Mouse (Mus musculus): ENCODE measurements around the gene Sema3b. TPM values are rescaled to one million over a fixed set of nuclear protein-coding genes. Genes with fewer than 3 reads are reported as not detected.
A peak's percentile ranks its signal among the peaks of the same experiment; 100 is the strongest.

Sema3b gene
- polyA plus RNA-seq, 1 experiment from 2014 or later: 0.41 TPM

GRCm38 (mm10) chr9:107569270-107569669 lies 39.8 kb downstream of the Sema3b start:
- H3K9ac ChIP-seq (replicated peaks): peak overlapping the region; percentile 86
- peak overlapping the region; percentile 87 for H3K27ac ChIP-seq (ENCODE audit: low read depth)
- no peaks in the 10 kb centered on the region for H3K9me3 ChIP-seq (ENCODE audit: low read length)
- under 1% methylated on average over 22 of the region's 23 CpGs for WGBS (ENCODE audit: insufficient replicate concordance)
- H3K4me1 ChIP-seq (ENCODE audit: insufficient read depth): peaks cover 64% of the 10 kb centered on the region
- peak overlapping the region; percentile 94 for H3K4me3 ChIP-seq (ENCODE audit: low read depth, low read length)
- H3K27me3 ChIP-seq (ENCODE audit: insufficient read depth, low read length): no peaks in the 10 kb centered on the region
- TF ChIP-seq CTCF (IDR thresholded peaks at IDR 0.05; ENCODE audit: low read depth) (no peak), EP300 (IDR thresholded peaks at IDR 0.05; ENCODE audit: low read depth) (peak; percentile 13; the same call in 1 of the 2 replicates)
- ATAC-seq: peak; percentile 18
- H3K4me2 ChIP-seq (ENCODE audit: low read depth, low read length): peak overlapping the region; percentile 90
- no peak for DNase-seq
- peaks cover 18% of the 10 kb centered on the region for H3K36me3 ChIP-seq (replicated peaks; ENCODE audit: insufficient read depth, low read length)

GRCm38 (mm10) chr9:107568331-107569261 lies 40.4 kb downstream of the Sema3b start:
- DNase-seq: peak; percentile 89
- peak; percentile 83 for ATAC-seq
- TF ChIP-seq EP300 (IDR thresholded peaks at IDR 0.05; ENCODE audit: low read depth) (peak; percentile 78), CTCF (IDR thresholded peaks at IDR 0.05; ENCODE audit: low read depth) (no peak)
- H3K4me3 ChIP-seq (ENCODE audit: low read depth, low read length): peak overlapping the region; percentile 94
- peak overlapping the region; percentile 86 for H3K9ac ChIP-seq (replicated peaks)
- H3K27me3 ChIP-seq (ENCODE audit: insufficient read depth, low read length): no peaks in the 10 kb centered on the region
- H3K36me3 ChIP-seq (replicated peaks; ENCODE audit: insufficient read depth, low read length): peaks cover 18% of the 10 kb centered on the region
- 0% methylated on average over 40 of the region's 41 CpGs for WGBS (ENCODE audit: insufficient replicate concordance)
- H3K9me3 ChIP-seq (ENCODE audit: low read length): no peaks in the 10 kb centered on the region
- peak overlapping the region; percentile 87 for H3K27ac ChIP-seq (ENCODE audit: low read depth)
- H3K4me2 ChIP-seq (ENCODE audit: low read depth, low read length): peak overlapping the region; percentile 90
- H3K4me1 ChIP-seq (ENCODE audit: insufficient read depth): peaks cover 71% of the 10 kb centered on the region

GRCm38 (mm10) chr9:107567702-107568319 lies 41.2 kb downstream of the Sema3b start, which contains the start of gene Hyal2:
Hyal2 (plus strand) TSS chr9:107567945.
- H3K9me3 ChIP-seq (ENCODE audit: low read length): no peaks in the 10 kb centered on the region
- H3K27me3 ChIP-seq (ENCODE audit: insufficient read depth, low read length): no peaks in the 10 kb centered on the region
- WGBS (ENCODE audit: insufficient replicate concordance): 36% methylated on average over 18 of the region's 18 CpGs
- no peak for TF ChIP-seq CTCF (IDR thresholded peaks at IDR 0.05; ENCODE audit: low read depth)
- peak; percentile 42; the same call in 1 of the 2 replicates for TF ChIP-seq EP300 (IDR thresholded peaks at IDR 0.05; ENCODE audit: low read depth)
- peak within 1 kb of the TSS; percentile 86 for H3K9ac ChIP-seq (replicated peaks)
- H3K4me2 ChIP-seq (ENCODE audit: low read depth, low read length): peak within 1 kb of the TSS; percentile 90
- DNase-seq: peak; percentile 64
- H3K27ac ChIP-seq (ENCODE audit: low read depth): peak within 1 kb of the TSS; percentile 87
- H3K4me1 ChIP-seq (ENCODE audit: insufficient read depth): peaks cover 74% of the 10 kb centered on the region
- H3K36me3 ChIP-seq (replicated peaks; ENCODE audit: insufficient read depth, low read length): peaks cover 18% of the 10 kb centered on the region
- no peak for ATAC-seq
- peak within 1 kb of the TSS; percentile 94 for H3K4me3 ChIP-seq (ENCODE audit: low read depth, low read length)

- no peak for ATAC-seq
- WGBS (ENCODE audit: insufficient replicate concordance): 39% methylated on average over 3 of the region's 3 CpGs
Measured at GRCm38 (mm10) chr9:107566855-107567254, 42.2 kb downstream of the Sema3b start.

GRCm38 (mm10) chr9:107566041-107566709 lies 42.9 kb downstream of the Sema3b start:
- ATAC-seq: no peak
- H3K36me3 ChIP-seq (replicated peaks; ENCODE audit: insufficient read depth, low read length): peaks cover 24% of the 10 kb centered on the region
- WGBS (ENCODE audit: insufficient replicate concordance): 47% methylated on average over 15 of the region's 15 CpGs
- no peak for TF ChIP-seq EP300 (IDR thresholded peaks at IDR 0.05; ENCODE audit: low read depth)
- TF ChIP-seq CTCF (IDR thresholded peaks at IDR 0.05; ENCODE audit: low read depth): peak; percentile 95
- no peaks in the 10 kb centered on the region for H3K27me3 ChIP-seq (ENCODE audit: insufficient read depth, low read length)
- DNase-seq: peak; percentile 89
- H3K4me3 ChIP-seq (ENCODE audit: low read depth, low read length): no peak overlapping the region
- H3K4me2 ChIP-seq (ENCODE audit: low read depth, low read length): peak overlapping the region; percentile 90
- peak overlapping the region; percentile 26; the same call in 1 of the 2 replicates for H3K9ac ChIP-seq (replicated peaks)
- H3K9me3 ChIP-seq (ENCODE audit: low read length): no peaks in the 10 kb centered on the region
- H3K4me1 ChIP-seq (ENCODE audit: insufficient read depth): peaks cover 63% of the 10 kb centered on the region
- peak overlapping the region; percentile 87 for H3K27ac ChIP-seq (ENCODE audit: low read depth)

More at GRCm38 (mm10) chr9:107566855-107567254, 42.2 kb downstream of the Sema3b start:
- peaks cover 70% of the 10 kb centered on the region for H3K4me1 ChIP-seq (ENCODE audit: insufficient read depth)
- no peaks in the 10 kb centered on the region for H3K9me3 ChIP-seq (ENCODE audit: low read length)
- 0 out of 2 replicates have a peak overlapping the region, but pooled peaks have one; percentile 94 for H3K4me3 ChIP-seq (ENCODE audit: low read depth, low read length)
- peak overlapping the region; percentile 86; the same call in 1 of the 2 replicates for H3K9ac ChIP-seq (replicated peaks)
- H3K36me3 ChIP-seq (replicated peaks; ENCODE audit: insufficient read depth, low read length): peaks cover 17% of the 10 kb centered on the region
- TF ChIP-seq CTCF (IDR thresholded peaks at IDR 0.05; ENCODE audit: low read depth) (no peak), EP300 (IDR thresholded peaks at IDR 0.05; ENCODE audit: low read depth) (0 out of 2 replicates have a peak, but pooled peaks have one; percentile 16)
- H3K27ac ChIP-seq (ENCODE audit: low read depth): peak overlapping the region; percentile 87
- H3K4me2 ChIP-seq (ENCODE audit: low read depth, low read length): peak overlapping the region; percentile 90
- no peak for DNase-seq
- H3K27me3 ChIP-seq (ENCODE audit: insufficient read depth, low read length): no peaks in the 10 kb centered on the region
